Mouse (Mus musculus) stomach, embryonic 14.5 days (tissue): Measurements from ENCODE around the gene Iffo2. TPM values are rescaled to one million over a fixed set of nuclear protein-coding genes. Genes with fewer than 3 reads are reported as not detected.

ENCODE experiments used
- ATAC-seq: fragments of 200-750 bp; cut with Nextera tagmentation; 2 replicates; pipeline ENCODE4 v1.8.0; 2017; ENCODE audit warnings: low read depth, moderate TSS enrichment; ENCODE audit not compliant: insufficient number of reproducible peaks, insufficient read depth, low FRiP score
- H3K27ac ChIP-seq: fragments of 300-500 bp; sonication (generic); 2 replicates; pipeline ENCODE4 v1.5.1; 2014; ENCODE audit warnings: mild to moderate bottlenecking, low read length, moderate library complexity, mixed read lengths
- H3K27me3 ChIP-seq: fragments of 300-500 bp; sonication (generic); 2 replicates; pipeline ENCODE4 v1.6.1; 2014; ENCODE audit warnings: low read length, control low read depth, mixed read lengths; ENCODE audit not compliant: control insufficient read depth, insufficient read depth
- H3K36me3 ChIP-seq: fragments of 300-500 bp; sonication (generic); 2 replicates; pipeline ENCODE4 v1.6.1; 2014; ENCODE audit warnings: mild to moderate bottlenecking, control low read depth, low read length, moderate library complexity, mixed read lengths; ENCODE audit not compliant: control insufficient read depth, insufficient read depth
- H3K4me1 ChIP-seq: fragments of 300-500 bp; sonication (generic); 2 replicates; pipeline ENCODE4 v1.6.1; 2014; ENCODE audit warnings: low read length, control low read depth, mixed read lengths; ENCODE audit not compliant: control insufficient read depth, insufficient read depth
- H3K4me2 ChIP-seq: fragments of 300-500 bp; sonication (generic); replicated peaks from 2 replicates; pipeline ENCODE4 v1.6.1; 2014; ENCODE audit warnings: low read depth, low read length, control low read depth
- H3K4me3 ChIP-seq: fragments of 300-500 bp; sonication (generic); 2 replicates; pipeline ENCODE4 v1.5.1; 2014; ENCODE audit warnings: low read depth, low read length, control low read depth
- H3K9ac ChIP-seq: fragments of 300-500 bp; sonication (generic); replicated peaks from 2 replicates; pipeline ENCODE4 v1.6.1; 2014; ENCODE audit warnings: low read depth, mild to moderate bottlenecking, control low read depth, low read length, moderate library complexity, mixed read lengths
- H3K9me3 ChIP-seq: fragments of 300-500 bp; sonication (generic); 2 replicates; pipeline ENCODE4 v1.6.1; 2016; ENCODE audit warnings: low read depth, low read length, control low read depth; ENCODE audit not compliant: control insufficient read depth
- WGBS: fragments of 180-500 bp; shearing (Covaris S2); extraction: QIAGEN DNeasy Blood & Tissue Kit; methylation state at CpG from one replicate; pipeline ENCODE4 v1.1.7; 2014; 5-methylcytosine and 5-hydroxymethylcytosine counted together
- polyA plus RNA-seq: library from polyadenylated mRNA; unstranded; fragments of >200 nt; fragmentation: Nextera tagmentation; extraction: Ambion mirVana; gene quantifications from 2 replicates; pipeline ENCODE4 v1.2.1, GENCODE M21; 2014

Iffo2 gene
- polyA plus RNA-seq, 1 experiment from 2014 or later, result 6.1 TPM

DNA sequence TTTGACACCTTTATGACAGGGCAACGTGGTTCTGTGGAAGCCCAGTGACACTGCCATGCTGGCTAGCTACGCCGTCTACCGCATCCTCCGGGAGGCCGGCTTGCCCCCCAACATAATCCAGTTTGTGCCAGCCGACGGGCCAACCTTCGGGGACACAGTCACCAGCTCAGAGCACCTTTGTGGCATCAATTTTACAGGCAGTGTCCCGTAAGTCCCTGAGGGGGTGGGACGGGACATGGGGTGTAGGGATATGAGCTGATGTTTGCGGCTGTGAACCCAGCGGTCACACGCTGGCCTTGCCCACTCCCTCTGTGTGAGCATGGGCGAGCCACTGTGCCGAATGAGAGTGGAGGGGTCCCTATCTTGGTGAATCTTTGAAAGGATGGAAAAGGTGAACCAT lies 108.0 kb downstream of the Iffo2 start:
- Histone ChIP-seq H3K4me2 (no peak overlapping the region), H3K4me3 (no peak overlapping the region), H3K27me3 (no peaks in the 10 kb centered on the region), H3K27ac (no peak overlapping the region), H3K4me1 (0 out of 2 replicates have a peak, but pooled peaks cover 3% of the 10 kb centered on the region), H3K9me3 (no peaks in the 10 kb centered on the region), H3K9ac (no peak overlapping the region), H3K36me3 (no peaks in the 10 kb centered on the region; the same call in 1 of the 2 replicates)
- no peak for ATAC-seq
- WGBS, result 93% methylated on average over 16 of the region's 16 CpGs

DNA sequence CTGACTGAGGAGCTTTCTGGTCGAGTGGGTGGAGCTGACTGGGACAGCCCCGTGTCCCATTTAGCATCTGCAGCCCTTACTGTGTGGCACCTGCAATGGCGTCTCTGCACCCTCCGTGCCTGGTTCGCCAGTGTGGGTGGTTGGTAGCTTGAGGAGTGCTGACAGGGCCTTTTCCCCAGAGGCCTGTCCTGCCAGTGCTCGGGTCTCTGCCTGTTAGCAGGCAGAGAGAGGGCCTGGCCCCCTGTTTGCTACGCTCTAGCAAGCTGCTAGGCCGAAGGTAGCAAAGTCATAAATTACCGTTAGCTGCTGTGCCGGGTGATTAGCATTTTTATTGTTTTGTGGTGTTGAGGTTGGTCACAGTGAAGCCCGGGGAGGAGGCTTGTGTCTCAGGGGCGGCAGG lies 109.5 kb downstream of the Iffo2 start:
- Histone ChIP-seq H3K4me3 (no peak overlapping the region), H3K4me1 (0 out of 2 replicates have a peak, but pooled peaks cover 3% of the 10 kb centered on the region), H3K27ac (no peak overlapping the region), H3K9me3 (no peaks in the 10 kb centered on the region), H3K36me3 (no peaks in the 10 kb centered on the region; the same call in 1 of the 2 replicates), H3K9ac (no peak overlapping the region), H3K4me2 (no peak overlapping the region), H3K27me3 (no peaks in the 10 kb centered on the region)
- WGBS, result 49% methylated on average over 12 of the region's 12 CpGs
- ATAC-seq, result no peak

DNA sequence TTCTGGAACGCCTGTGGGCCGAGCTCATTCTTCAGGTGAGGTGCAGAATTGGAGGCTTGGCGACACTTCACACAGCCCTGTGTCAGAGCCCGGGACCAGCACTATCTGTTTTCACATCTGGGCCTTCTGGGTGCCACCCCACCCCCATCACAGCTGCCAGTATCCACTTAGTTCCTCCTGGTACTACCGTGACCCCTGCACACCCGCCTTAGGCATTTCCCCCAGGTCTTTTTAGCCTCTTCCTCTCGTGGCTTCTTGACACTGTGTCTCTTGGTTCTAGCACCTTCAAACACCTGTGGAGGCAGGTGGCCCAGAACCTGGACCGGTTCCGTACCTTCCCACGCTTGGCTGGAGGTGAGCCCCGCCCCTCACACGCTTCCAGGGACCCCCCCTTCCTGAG lies 110.0 kb downstream of the Iffo2 start:
- no peaks in the 10 kb centered on the region for H3K9me3 ChIP-seq
- H3K4me3 ChIP-seq, result no peak overlapping the region
- 0 out of 2 replicates have a peak, but pooled peaks cover 3% of the 10 kb centered on the region for H3K4me1 ChIP-seq
- no peaks in the 10 kb centered on the region for H3K27me3 ChIP-seq
- H3K27ac ChIP-seq, result no peak overlapping the region
- no peak for ATAC-seq
- H3K36me3 ChIP-seq, result no peaks in the 10 kb centered on the region; the same call in 1 of the 2 replicates
- no peak overlapping the region for H3K4me2 ChIP-seq
- WGBS, result 69% methylated on average over 12 of the region's 12 CpGs
- H3K9ac ChIP-seq, result no peak overlapping the region

DNA sequence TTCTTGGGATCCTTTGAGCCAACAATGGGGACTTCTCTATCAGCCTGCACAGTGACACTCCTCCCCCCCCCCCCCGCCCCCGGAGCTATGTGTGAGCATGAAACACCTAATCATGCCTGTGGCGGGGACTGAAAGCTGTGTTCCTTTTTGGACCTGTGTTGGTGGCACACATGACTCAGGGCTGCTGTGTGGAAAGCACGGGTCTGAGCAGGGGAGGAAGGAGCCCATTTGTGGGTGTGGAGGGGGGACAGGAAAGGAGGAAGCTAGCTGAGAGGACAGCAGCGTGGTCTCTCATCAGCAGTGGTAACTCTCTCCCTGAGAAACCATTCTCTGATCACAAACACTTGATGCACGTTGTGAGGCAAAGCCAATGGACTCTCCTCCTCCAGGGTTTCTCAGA lies 110.4 kb downstream of the Iffo2 start:
- H3K27me3 ChIP-seq, result no peaks in the 10 kb centered on the region
- no peak for ATAC-seq

DNA sequence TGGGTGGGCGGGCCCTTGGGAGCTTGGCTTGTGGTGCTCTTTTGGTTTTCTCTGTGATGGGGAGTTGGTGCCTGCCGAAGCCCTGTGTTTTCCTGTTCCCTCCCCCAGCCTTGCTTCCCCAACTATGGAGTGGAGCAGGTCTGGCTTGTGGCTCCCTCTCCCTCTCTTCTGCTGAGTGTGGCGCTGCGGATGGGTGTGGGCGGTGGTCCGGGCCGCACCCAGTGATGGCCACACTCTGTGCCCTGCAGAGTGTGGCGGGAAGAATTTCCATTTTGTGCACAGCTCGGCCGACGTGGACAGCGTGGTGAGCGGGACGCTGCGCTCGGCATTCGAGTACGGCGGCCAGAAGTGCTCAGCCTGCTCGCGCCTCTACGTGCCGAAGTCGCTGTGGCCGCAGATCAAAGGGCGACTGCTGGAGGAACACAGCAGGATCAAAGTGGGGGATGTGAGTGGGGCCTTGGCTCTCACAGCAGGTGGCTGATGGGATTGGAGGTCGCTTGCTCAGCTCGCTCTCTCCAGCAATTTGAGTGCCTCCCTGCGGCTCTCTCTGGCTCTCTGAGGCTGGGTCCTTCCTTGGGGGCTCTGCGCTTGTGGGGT lies 111.6 kb downstream of the Iffo2 start:
- Histone ChIP-seq H3K4me2 (peak overlapping the region; percentile 27), H3K9me3 (no peaks in the 10 kb centered on the region), H3K27me3 (no peaks in the 10 kb centered on the region), H3K36me3 (no peaks in the 10 kb centered on the region; the same call in 1 of the 2 replicates), H3K27ac (no peak overlapping the region), H3K9ac (no peak overlapping the region), H3K4me1 (0 out of 2 replicates have a peak, but pooled peaks cover 3% of the 10 kb centered on the region), H3K4me3 (0 out of 2 replicates have a peak overlapping the region, but pooled peaks have one; percentile 0)
- ATAC-seq, result no peak
- 6% methylated on average over 30 of the region's 30 CpGs for WGBS

More for the DNA sequence above, 110.4 kb downstream of the Iffo2 start:
- H3K4me3 ChIP-seq, result no peak overlapping the region
- no peaks in the 10 kb centered on the region for H3K9me3 ChIP-seq
- no peak overlapping the region for H3K9ac ChIP-seq
- 61% methylated on average over 6 of the region's 6 CpGs for WGBS
- no peaks in the 10 kb centered on the region; the same call in 1 of the 2 replicates for H3K36me3 ChIP-seq
- H3K27ac ChIP-seq, result no peak overlapping the region
- H3K4me2 ChIP-seq, result no peak overlapping the region
- H3K4me1 ChIP-seq, result 0 out of 2 replicates have a peak, but pooled peaks cover 3% of the 10 kb centered on the region

DNA sequence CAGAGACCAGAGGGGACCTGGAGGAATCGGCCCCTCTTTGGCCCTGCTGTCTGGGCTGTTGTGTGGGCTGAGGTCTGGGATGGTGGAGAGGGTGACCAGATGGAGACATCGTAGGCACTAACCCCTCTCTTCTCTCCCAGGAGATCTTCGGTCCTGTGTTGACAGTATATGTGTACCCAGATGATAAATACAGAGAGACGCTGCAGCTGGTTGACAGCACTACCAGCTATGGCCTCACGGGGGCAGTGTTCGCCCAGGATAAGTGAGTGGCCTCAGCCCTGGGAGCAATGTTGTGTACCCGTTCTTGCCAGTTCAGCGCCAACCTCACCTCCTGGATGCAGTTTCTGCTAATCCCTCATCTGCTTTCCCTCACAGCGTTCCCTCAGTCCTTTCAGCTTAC lies 113.6 kb downstream of the Iffo2 start:
- H3K9ac ChIP-seq, result no peak overlapping the region
- H3K27me3 ChIP-seq, result no peaks in the 10 kb centered on the region
- H3K4me2 ChIP-seq, result no peak overlapping the region
- H3K9me3 ChIP-seq, result no peaks in the 10 kb centered on the region
- 13% methylated on average over 9 of the region's 9 CpGs for WGBS
- H3K4me1 ChIP-seq, result 0 out of 2 replicates have a peak, but pooled peaks cover 3% of the 10 kb centered on the region
- no peak overlapping the region for H3K27ac ChIP-seq
- H3K4me3 ChIP-seq, result no peak overlapping the region
- ATAC-seq, result 0 out of 2 replicates have a peak, but pooled peaks have one; percentile 24
- peaks cover 3% of the 10 kb centered on the region; the same call in 1 of the 2 replicates for H3K36me3 ChIP-seq

DNA sequence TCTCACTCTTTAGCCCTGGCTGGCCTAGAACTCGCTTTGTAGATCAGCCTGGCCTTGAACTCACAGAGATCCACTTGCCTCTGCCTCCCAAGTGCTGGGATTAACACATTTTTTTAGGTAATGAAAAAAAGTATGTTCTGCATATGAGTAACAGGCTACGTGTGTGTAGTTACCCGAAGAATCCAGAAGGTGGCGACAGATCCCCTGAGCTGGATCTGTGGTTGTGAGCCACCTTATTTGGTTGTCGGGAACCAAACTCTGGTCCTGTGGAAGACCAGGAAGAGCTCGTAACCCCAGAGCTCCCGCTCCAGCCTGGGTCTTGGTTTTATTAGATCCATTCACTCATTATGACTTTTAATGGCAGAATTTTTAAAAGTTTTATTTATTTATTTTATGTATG lies 116.6 kb downstream of the Iffo2 start:
- ATAC-seq, result no peak
- no peaks in the 10 kb centered on the region for H3K4me1 ChIP-seq
- no peak overlapping the region for H3K27ac ChIP-seq
- no peak overlapping the region for H3K9ac ChIP-seq
- no peak overlapping the region for H3K4me2 ChIP-seq
- WGBS, result 85% methylated on average over 7 of the region's 7 CpGs
- no peaks in the 10 kb centered on the region for H3K27me3 ChIP-seq
- no peaks in the 10 kb centered on the region for H3K9me3 ChIP-seq
- no peak overlapping the region for H3K4me3 ChIP-seq
- H3K36me3 ChIP-seq, result peaks cover 3% of the 10 kb centered on the region; the same call in 1 of the 2 replicates

DNA sequence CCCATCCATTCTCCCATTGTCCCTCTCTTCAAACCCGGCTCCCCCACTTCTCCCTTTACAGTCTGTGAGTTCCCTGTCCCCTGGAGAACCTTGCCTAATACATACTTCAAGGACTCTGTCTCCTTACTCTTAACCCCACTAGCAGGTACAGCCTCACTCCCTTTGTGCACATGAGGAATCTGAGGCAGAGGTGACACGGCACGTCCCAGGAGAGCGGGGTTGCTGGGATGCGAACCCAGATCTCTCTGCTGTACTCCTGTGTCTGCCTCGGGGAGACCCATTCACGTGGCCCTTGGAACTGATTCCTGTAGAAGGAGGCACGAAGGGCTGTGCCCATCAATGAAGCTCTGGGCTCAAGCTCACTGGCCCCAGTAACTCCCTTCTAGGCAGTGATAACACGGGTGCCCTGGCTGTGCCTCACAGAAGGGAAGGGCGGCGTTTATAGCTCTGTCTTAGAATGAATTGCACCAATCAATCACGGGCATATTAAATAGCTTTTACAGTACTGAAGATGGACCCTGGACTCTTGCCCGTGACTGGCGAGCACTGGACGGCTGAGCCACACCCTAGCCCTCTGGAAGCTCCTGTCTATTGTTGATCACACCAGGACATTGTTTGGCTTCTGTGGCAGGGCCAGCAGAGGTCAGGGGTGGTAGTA lies 119.9 kb downstream of the Iffo2 start:
- H3K27ac ChIP-seq, result no peak overlapping the region
- no peak overlapping the region for H3K4me2 ChIP-seq

More for the DNA sequence above, 119.9 kb downstream of the Iffo2 start:
- H3K9me3 ChIP-seq, result no peaks in the 10 kb centered on the region
- no peak overlapping the region for H3K4me3 ChIP-seq
- H3K4me1 ChIP-seq, result no peaks in the 10 kb centered on the region
- H3K27me3 ChIP-seq, result no peaks in the 10 kb centered on the region
- no peak overlapping the region for H3K9ac ChIP-seq
- WGBS, result 76% methylated on average over 15 of the region's 15 CpGs
- peaks cover 3% of the 10 kb centered on the region; the same call in 1 of the 2 replicates for H3K36me3 ChIP-seq
- ATAC-seq, result no peak
